Mouse (Mus musculus) heart, postnatal 0 days (tissue): ENCODE measurements around the gene Nptn.

Experiments used
- CTCF ChIP-seq: IDR thresholded peaks from 2 replicates; pipeline ENCODE4 v1.5.1; 2016; ENCODE audit warnings: antibody characterized with exemption, control low read depth, low read depth
- EP300 ChIP-seq: IDR thresholded peaks from 2 replicates; pipeline ENCODE4 v1.6.1; 2016; ENCODE audit warnings: antibody characterized with exemption, low read depth

DNA sequence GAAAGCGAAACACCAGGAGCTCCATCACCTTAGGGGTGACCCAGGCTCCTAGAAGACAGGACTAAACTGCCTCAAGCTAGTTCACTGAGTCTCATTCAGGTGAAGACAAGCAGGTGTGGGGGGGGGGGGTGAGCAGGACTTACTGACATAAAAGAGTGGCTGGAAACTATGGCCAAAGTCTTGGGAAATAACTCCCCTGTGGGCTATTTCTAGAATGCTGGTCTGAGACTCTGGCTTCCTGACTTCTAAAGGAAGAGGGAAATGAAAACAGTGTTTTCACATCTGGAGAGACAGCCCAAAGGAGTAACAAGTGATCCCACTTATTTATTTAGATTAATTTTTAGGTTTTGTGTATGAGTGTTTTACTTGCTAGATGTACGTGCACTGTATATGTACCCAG, 119.7 kb downstream of the Nptn start:
- no peak for TF ChIP-seq CTCF
- no peak for TF ChIP-seq EP300
